Mouse (Mus musculus) limb, embryonic 13.5 days (tissue): ENCODE results near the gene Asf1b. TPM values are rescaled to one million over a fixed set of nuclear protein-coding genes. Genes with fewer than 3 reads are reported as not detected.

Experiments
- ATAC-seq: fragments of 200-750 bp; cut with Nextera tagmentation; 2 replicates; pipeline ENCODE4 v1.8.0; 2017; ENCODE audit warnings: low read depth, moderate number of reproducible peaks, moderate TSS enrichment; ENCODE audit not compliant: low FRiP score
- H3K27ac ChIP-seq: fragments of 300-500 bp; sonication (generic); 2 replicates; pipeline ENCODE4 v1.5.1; 2015; ENCODE audit warnings: inconsistent platforms, mild to moderate bottlenecking, moderate library complexity
- H3K27me3 ChIP-seq: fragments of 300-500 bp; sonication (generic); 2 replicates; pipeline ENCODE4 v1.6.1; 2015; ENCODE audit warnings: mild to moderate bottlenecking, inconsistent platforms
- H3K36me3 ChIP-seq: fragments of 300-500 bp; sonication (generic); 2 replicates; pipeline ENCODE4 v1.6.1; 2015; ENCODE audit warnings: inconsistent platforms, mild to moderate bottlenecking, moderate library complexity
- H3K4me1 ChIP-seq: fragments of 300-500 bp; sonication (generic); 2 replicates; pipeline ENCODE4 v1.6.1; 2015; ENCODE audit warnings: inconsistent platforms
- H3K4me2 ChIP-seq: fragments of 300-500 bp; sonication (generic); replicated peaks from 2 replicates; pipeline ENCODE4 v1.6.1; 2015; ENCODE audit warnings: inconsistent platforms, mild to moderate bottlenecking, moderate library complexity
- H3K4me3 ChIP-seq: fragments of 300-500 bp; sonication (generic); 2 replicates; pipeline ENCODE4 v1.5.1; 2015; ENCODE audit warnings: moderate library complexity, mild to moderate bottlenecking, inconsistent platforms
- H3K9ac ChIP-seq: fragments of 300-500 bp; sonication (generic); 2 replicates; pipeline ENCODE4 v1.6.1; 2015; ENCODE audit warnings: mild to moderate bottlenecking, inconsistent platforms
- H3K9me3 ChIP-seq: fragments of 300-500 bp; sonication (generic); 2 replicates; pipeline ENCODE4 v1.6.1; 2016; ENCODE audit warnings: inconsistent platforms
- WGBS: fragments of 180-500 bp; shearing (Covaris S2); methylation state at CpG from one replicate; pipeline ENCODE4 v1.1.7; 2015; 5-methylcytosine and 5-hydroxymethylcytosine counted together
- polyA plus RNA-seq: library from polyadenylated mRNA; unstranded; fragments of >200 nt; fragmentation: Nextera tagmentation; extraction: Ambion mirVana; gene quantifications from 2 replicates; pipeline ENCODE4 v1.2.1, GENCODE M21; 2015

The Asf1b gene
- polyA plus RNA-seq, 1 experiment from 2014 or later = 52.9 TPM

- Histone ChIP-seq H3K27me3 (no peaks in the 10 kb centered on the region), H3K4me2 (no peak overlapping the region), H3K9ac (no peak overlapping the region), H3K9me3 (no peaks in the 10 kb centered on the region), H3K27ac (no peak overlapping the region), H3K4me3 (no peak overlapping the region), H3K4me1 (peaks cover 5% of the 10 kb centered on the region; the same call in 1 of the 2 replicates), H3K36me3 (peaks cover 37% of the 10 kb centered on the region)
- 90% methylated on average over 7 of the region's 7 CpGs for WGBS
- no peak for ATAC-seq
Observed at GRCm38 (mm10) chr8:83967701-83968100, 12.4 kb downstream of the Asf1b start.

- peaks cover 29% of the 10 kb centered on the region for H3K36me3 ChIP-seq
- H3K27me3 ChIP-seq = no peaks in the 10 kb centered on the region
- H3K27ac ChIP-seq = no peak overlapping the region
- H3K9me3 ChIP-seq = no peaks in the 10 kb centered on the region
- 92% methylated on average over 4 of the region's 4 CpGs for WGBS
- H3K4me1 ChIP-seq = peaks cover 20% of the 10 kb centered on the region
- no peak overlapping the region for H3K9ac ChIP-seq
- H3K4me2 ChIP-seq = no peak overlapping the region
- no peak for ATAC-seq
- no peak overlapping the region for H3K4me3 ChIP-seq
Observed at GRCm38 (mm10) chr8:83971121-83971520, 15.8 kb downstream of the Asf1b start.

DNA sequence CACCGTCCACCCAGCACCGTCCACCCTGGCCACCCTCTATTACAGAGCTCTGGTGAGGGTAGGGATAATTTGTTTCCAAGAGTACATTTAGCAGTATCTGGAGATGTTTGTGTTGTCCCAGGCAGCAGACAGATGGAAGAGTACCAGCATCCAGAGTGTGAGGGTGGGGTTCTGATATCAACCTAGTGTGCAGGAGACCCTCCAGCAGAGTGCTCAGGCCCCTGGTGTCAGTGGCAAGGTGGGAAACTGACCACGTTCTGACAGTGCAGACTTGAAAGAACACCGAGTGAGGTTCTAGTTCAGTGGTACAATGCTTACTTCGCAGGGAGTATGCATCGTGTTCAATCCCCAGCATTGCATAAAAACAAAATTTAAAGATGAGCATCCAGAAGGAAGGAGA, 16.4 kb downstream of the Asf1b start:
- Histone ChIP-seq H3K9ac (no peak overlapping the region; the same call in 1 of the 2 replicates), H3K4me1 (peaks cover 24% of the 10 kb centered on the region), H3K27ac (no peak overlapping the region), H3K4me3 (peak overlapping the region; percentile 95), H3K27me3 (no peaks in the 10 kb centered on the region), H3K36me3 (peaks cover 29% of the 10 kb centered on the region), H3K9me3 (no peaks in the 10 kb centered on the region), H3K4me2 (peak overlapping the region; percentile 87)
- WGBS = 78% methylated on average over 6 of the region's 6 CpGs
- no peak for ATAC-seq

DNA sequence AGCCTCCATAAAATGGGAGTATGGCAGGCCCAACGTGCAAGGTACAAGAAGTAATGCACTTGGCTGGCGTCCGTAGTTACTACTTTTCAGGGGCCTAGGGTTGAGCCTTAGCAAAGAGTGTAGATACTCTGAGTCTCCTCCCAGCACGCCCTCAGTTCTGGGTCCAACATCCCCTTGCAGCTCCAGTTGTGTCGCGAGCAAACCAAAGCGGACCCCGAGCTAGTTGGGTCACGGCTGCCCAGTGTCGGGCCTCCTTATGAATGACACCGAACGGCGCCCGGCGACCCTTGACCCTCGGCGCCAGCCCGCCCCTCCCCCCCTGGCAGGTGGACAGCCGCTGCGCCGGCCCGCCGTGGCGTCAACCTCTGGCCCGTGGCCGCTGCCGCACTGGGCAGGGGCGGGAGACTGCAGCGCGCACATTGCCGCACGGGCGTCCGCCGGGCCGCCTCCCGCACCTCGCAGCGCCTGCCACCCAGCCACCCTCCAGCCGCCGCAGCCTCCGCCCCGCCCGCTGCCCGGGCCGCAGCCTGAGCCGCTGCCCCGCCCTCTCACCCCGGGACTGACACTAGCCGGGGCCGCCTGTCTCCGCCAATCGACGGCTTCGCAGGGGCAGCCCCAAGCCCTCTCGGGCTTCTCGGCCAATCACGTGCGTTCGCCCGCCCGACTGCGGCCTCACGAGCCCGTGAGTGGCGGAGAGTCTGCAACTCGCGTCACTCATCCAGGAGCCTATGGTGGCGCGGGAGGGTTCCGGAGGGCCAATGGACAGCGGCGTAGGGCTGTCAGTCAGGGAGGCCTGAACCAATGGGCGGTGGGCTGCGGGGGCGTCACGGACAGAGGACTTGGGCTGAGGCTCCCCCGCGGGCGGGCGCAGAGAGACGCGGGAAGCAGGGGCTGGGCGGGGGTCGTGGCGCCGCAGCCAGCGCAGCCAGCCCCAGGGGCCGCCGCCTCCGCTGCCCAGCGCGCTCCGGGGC, 17.1 kb downstream of the Asf1b start, which contains the start of gene Prkaca:
Gene Prkaca (plus strand): TSS at position 844 of the 971 bp plus-strand sequence.
- ATAC-seq = peak; percentile 100
- Histone ChIP-seq H3K4me2 (peak within 1 kb of the TSS; percentile 98), H3K4me3 (peak within 1 kb of the TSS; percentile 95), H3K9ac (peak within 1 kb of the TSS; percentile 94), H3K36me3 (peaks cover 27% of the 10 kb centered on the region), H3K27me3 (no peaks in the 10 kb centered on the region), H3K4me1 (peaks cover 32% of the 10 kb centered on the region), H3K27ac (peak within 1 kb of the TSS; percentile 55; the same call in 1 of the 2 replicates), H3K9me3 (no peaks in the 10 kb centered on the region)
- WGBS = under 1% methylated on average over 61 of the region's 94 CpGs

GRCm38 (mm10) chr8:83973161-83974031, 18.1 kb downstream of the Asf1b start:
- ATAC-seq = peak; percentile 19
- Histone ChIP-seq H3K27me3 (no peaks in the 10 kb centered on the region), H3K9ac (peak overlapping the region; percentile 94), H3K9me3 (no peaks in the 10 kb centered on the region), H3K4me2 (peak overlapping the region; percentile 98), H3K4me1 (peaks cover 41% of the 10 kb centered on the region), H3K4me3 (peak overlapping the region; percentile 95), H3K27ac (peak overlapping the region; percentile 55; the same call in 1 of the 2 replicates), H3K36me3 (peaks cover 22% of the 10 kb centered on the region)
- WGBS = 2% methylated on average over 37 of the region's 37 CpGs

- Histone ChIP-seq H3K4me2 (peak overlapping the region; percentile 98), H3K9ac (peak overlapping the region; percentile 94; the same call in 1 of the 2 replicates), H3K27me3 (no peaks in the 10 kb centered on the region), H3K27ac (no peak overlapping the region), H3K9me3 (no peaks in the 10 kb centered on the region), H3K4me3 (peak overlapping the region; percentile 95), H3K4me1 (peaks cover 43% of the 10 kb centered on the region), H3K36me3 (peaks cover 18% of the 10 kb centered on the region)
- no peak for ATAC-seq
- WGBS = 79% methylated on average over 4 of the region's 4 CpGs
Observed at GRCm38 (mm10) chr8:83974521-83974920, 19.2 kb downstream of the Asf1b start.

GRCm38 (mm10) chr8:83976101-83976630, 20.9 kb downstream of the Asf1b start:
- Histone ChIP-seq H3K9me3 (no peaks in the 10 kb centered on the region), H3K27me3 (no peaks in the 10 kb centered on the region), H3K36me3 (peaks cover 27% of the 10 kb centered on the region), H3K4me1 (peaks cover 43% of the 10 kb centered on the region), H3K9ac (no peak overlapping the region), H3K4me3 (no peak overlapping the region), H3K27ac (no peak overlapping the region), H3K4me2 (no peak overlapping the region)
- WGBS = 85% methylated on average over 4 of the region's 4 CpGs
- ATAC-seq = no peak

GRCm38 (mm10) chr8:83976779-83977350, 21.6 kb downstream of the Asf1b start:
- Histone ChIP-seq H3K27me3 (no peaks in the 10 kb centered on the region), H3K9ac (0 out of 2 replicates have a peak overlapping the region, but pooled peaks have one; percentile 25), H3K4me1 (peaks cover 40% of the 10 kb centered on the region), H3K4me3 (no peak overlapping the region), H3K4me2 (peak overlapping the region; percentile 19; the same call in 1 of the 2 replicates), H3K27ac (no peak overlapping the region), H3K36me3 (peaks cover 34% of the 10 kb centered on the region), H3K9me3 (no peaks in the 10 kb centered on the region)
- no peak for ATAC-seq
- 85% methylated on average over 5 of the region's 5 CpGs for WGBS

GRCm38 (mm10) chr8:83977646-83978045, 22.3 kb downstream of the Asf1b start:
- 46% methylated on average over 6 of the region's 6 CpGs for WGBS
- no peaks in the 10 kb centered on the region for H3K9me3 ChIP-seq
- H3K4me3 ChIP-seq = no peak overlapping the region
- H3K27me3 ChIP-seq = no peaks in the 10 kb centered on the region
- no peak overlapping the region for H3K27ac ChIP-seq
- peak overlapping the region; percentile 25; the same call in 1 of the 2 replicates for H3K9ac ChIP-seq
- no peak for ATAC-seq
- peaks cover 42% of the 10 kb centered on the region for H3K36me3 ChIP-seq
- peak overlapping the region; percentile 19 for H3K4me2 ChIP-seq
- H3K4me1 ChIP-seq = peaks cover 37% of the 10 kb centered on the region

GRCm38 (mm10) chr8:83978200-83978599, 22.9 kb downstream of the Asf1b start:
- H3K4me1 ChIP-seq = peaks cover 37% of the 10 kb centered on the region
- H3K27ac ChIP-seq = no peak overlapping the region
- no peak overlapping the region for H3K9ac ChIP-seq
- WGBS = 70% methylated on average over 9 of the region's 9 CpGs
- ATAC-seq = no peak
- peak overlapping the region; percentile 19; the same call in 1 of the 2 replicates for H3K4me2 ChIP-seq
- H3K36me3 ChIP-seq = peaks cover 48% of the 10 kb centered on the region
- no peaks in the 10 kb centered on the region for H3K27me3 ChIP-seq
- no peaks in the 10 kb centered on the region for H3K9me3 ChIP-seq
- H3K4me3 ChIP-seq = no peak overlapping the region

GRCm38 (mm10) chr8:83980250-83980649, 24.9 kb downstream of the Asf1b start:
- H3K4me3 ChIP-seq = no peak overlapping the region
- ATAC-seq = 0 out of 2 replicates have a peak, but pooled peaks have one; percentile 24
- H3K4me2 ChIP-seq = no peak overlapping the region
- H3K36me3 ChIP-seq = peaks cover 66% of the 10 kb centered on the region
- H3K9ac ChIP-seq = no peak overlapping the region
- 92% methylated on average over 1 of the region's 1 CpGs for WGBS
- H3K4me1 ChIP-seq = peaks cover 23% of the 10 kb centered on the region
- no peak overlapping the region for H3K27ac ChIP-seq
- no peaks in the 10 kb centered on the region for H3K9me3 ChIP-seq
- H3K27me3 ChIP-seq = no peaks in the 10 kb centered on the region
